Mouse (Mus musculus) intestine, postnatal 0 days (tissue): ENCODE measurements around the gene Fdxr. TPM values are rescaled to one million over a fixed set of nuclear protein-coding genes. Genes with fewer than 3 reads are reported as not detected.
A peak's percentile ranks its signal among the peaks of the same experiment; 100 is the strongest.

ENCODE experiments used
- ATAC-seq: fragments of 200-750 bp; cut with Nextera tagmentation; 2 replicates; pipeline ENCODE4 v1.8.0; 2017; ENCODE audit warnings: mild to moderate bottlenecking, moderate TSS enrichment, moderate library complexity
- H3K27ac ChIP-seq: fragments of 300-500 bp; sonication (generic); 2 replicates; pipeline ENCODE4 v1.5.1; 2014; ENCODE audit warnings: mild to moderate bottlenecking, low read depth, low read length, moderate library complexity
- H3K27me3 ChIP-seq: fragments of 300-500 bp; sonication (generic); replicated peaks from 2 replicates; pipeline ENCODE4 v1.6.1; 2014; ENCODE audit warnings: low read length, mixed read lengths; ENCODE audit not compliant: control insufficient read depth, insufficient read depth
- H3K36me3 ChIP-seq: fragments of 300-500 bp; sonication (generic); 2 replicates; pipeline ENCODE4 v1.6.1; 2014; ENCODE audit warnings: mild to moderate bottlenecking, moderate library complexity; ENCODE audit not compliant: control insufficient read depth, insufficient read depth
- H3K4me1 ChIP-seq: fragments of 300-500 bp; sonication (generic); replicated peaks from 2 replicates; pipeline ENCODE4 v1.6.1; 2014; ENCODE audit warnings: antibody characterized with exemption, low read length, mixed read lengths; ENCODE audit not compliant: control insufficient read depth, insufficient read depth
- H3K4me2 ChIP-seq: fragments of 300-500 bp; sonication (generic); replicated peaks from 2 replicates; pipeline ENCODE4 v1.6.1; 2014; ENCODE audit warnings: low read depth, mild to moderate bottlenecking, moderate library complexity
- H3K4me3 ChIP-seq: fragments of 300-500 bp; sonication (generic); 2 replicates; pipeline ENCODE4 v1.5.1; 2014; ENCODE audit warnings: low read depth, low read length
- H3K9ac ChIP-seq: fragments of 300-500 bp; sonication (generic); 2 replicates; pipeline ENCODE4 v1.6.1; 2014; ENCODE audit warnings: mild to moderate bottlenecking, low read depth, low read length
- H3K9me3 ChIP-seq: fragments of 300-500 bp; sonication (generic); 2 replicates; pipeline ENCODE4 v1.6.1; 2016; ENCODE audit warnings: mixed run types; ENCODE audit not compliant: control insufficient read depth
- CTCF ChIP-seq: sonication (generic); IDR thresholded peaks from 2 replicates; pipeline ENCODE4 v1.5.1; 2016; ENCODE audit warnings: low read depth, mild to moderate bottlenecking, control low read depth, antibody characterized with exemption, moderate library complexity
- WGBS: fragments of 180-500 bp; shearing (Covaris S2); extraction: QIAGEN DNeasy Blood & Tissue Kit; methylation state at CpG from one replicate; pipeline ENCODE4 v1.1.7; 2014; 5-methylcytosine and 5-hydroxymethylcytosine counted together
- polyA plus RNA-seq: library from polyadenylated mRNA; unstranded; fragments of >200 nt; fragmentation: Nextera tagmentation; extraction: Ambion mirVana; gene quantifications from 2 replicates; pipeline ENCODE4 v1.2.1, GENCODE M21; 2015

The Fdxr gene
- polyA plus RNA-seq, 1 experiment from 2014 or later: 8.0 TPM

DNA sequence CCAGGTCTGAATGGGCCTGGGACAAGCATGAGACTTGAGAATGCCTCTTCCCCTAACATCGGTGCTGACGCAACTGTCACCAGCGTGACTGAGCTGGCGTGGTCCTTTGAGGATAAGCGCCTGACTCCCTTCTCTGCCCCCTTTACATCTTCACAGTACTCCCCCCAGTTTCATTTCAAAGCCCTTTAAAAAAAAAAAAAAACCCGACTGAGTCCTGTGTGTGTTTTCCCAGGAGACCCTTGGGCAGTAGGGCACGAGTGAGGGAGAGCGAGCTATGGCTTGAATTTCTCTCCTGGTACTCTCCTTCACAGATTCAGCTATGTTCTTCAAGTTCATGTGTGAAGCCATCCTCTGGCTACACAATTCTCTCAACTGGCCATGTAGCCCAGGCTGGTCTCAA is 21.3 kb upstream of the Fdxr start:
- no peaks in the 10 kb centered on the region for H3K36me3 ChIP-seq
- no peaks in the 10 kb centered on the region for H3K9me3 ChIP-seq
- no peaks in the 10 kb centered on the region; the same call in 1 of the 2 replicates for H3K4me1 ChIP-seq
- H3K4me3 ChIP-seq: no peak overlapping the region
- WGBS: 79% methylated on average over 8 of the region's 8 CpGs
- H3K4me2 ChIP-seq: no peak overlapping the region
- H3K27me3 ChIP-seq: no peaks in the 10 kb centered on the region
- no peak for ATAC-seq
- H3K9ac ChIP-seq: no peak overlapping the region
- H3K27ac ChIP-seq: no peak overlapping the region
- TF ChIP-seq CTCF: no peak

DNA sequence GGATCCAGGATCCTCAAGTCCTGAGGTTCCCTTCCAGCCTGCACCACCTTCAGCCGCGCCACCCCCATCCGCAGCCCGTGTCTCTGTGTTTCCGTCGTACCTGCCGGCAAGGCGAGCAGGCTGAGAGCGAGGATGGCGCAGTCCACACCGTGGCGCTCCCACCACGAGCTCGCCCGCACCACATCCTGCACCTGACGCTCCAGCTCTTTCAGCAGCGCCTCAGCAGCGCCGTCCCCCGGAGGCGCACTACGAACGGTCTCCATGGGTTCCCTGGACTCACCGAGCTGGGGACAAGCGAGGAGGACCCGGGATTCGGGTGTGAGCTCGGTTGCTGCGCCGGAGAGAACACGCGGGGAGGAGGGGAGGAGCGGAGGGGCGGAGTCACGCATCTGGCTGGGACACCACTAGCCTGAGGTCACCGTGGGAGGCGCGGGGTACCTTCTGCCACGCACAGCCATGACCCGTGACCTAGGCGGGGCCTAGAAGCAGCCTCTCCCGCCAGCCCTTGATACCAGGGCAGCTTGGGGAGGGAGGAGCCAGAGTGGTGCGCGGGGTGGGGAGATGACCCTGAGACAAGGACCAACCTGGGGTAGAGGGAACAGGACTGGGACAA is 20.5 kb upstream of the Fdxr start, which contains the start of gene Fads6:
Gene Fads6, minus strand, starts transcription at position 450 of the 613 bp plus-strand sequence.
- peak; percentile 77 for TF ChIP-seq CTCF
- Histone ChIP-seq H3K36me3 (no peaks in the 10 kb centered on the region), H3K27me3 (no peaks in the 10 kb centered on the region), H3K9ac (peak within 1 kb of the TSS; percentile 37), H3K27ac (no peak within 1 kb of the TSS), H3K4me1 (peaks cover 3% of the 10 kb centered on the region; the same call in 1 of the 2 replicates), H3K9me3 (no peaks in the 10 kb centered on the region), H3K4me2 (peak within 1 kb of the TSS; percentile 87), H3K4me3 (peak within 1 kb of the TSS; percentile 40)
- under 1% methylated on average over 44 of the region's 44 CpGs for WGBS
- peak; percentile 46 for ATAC-seq

DNA sequence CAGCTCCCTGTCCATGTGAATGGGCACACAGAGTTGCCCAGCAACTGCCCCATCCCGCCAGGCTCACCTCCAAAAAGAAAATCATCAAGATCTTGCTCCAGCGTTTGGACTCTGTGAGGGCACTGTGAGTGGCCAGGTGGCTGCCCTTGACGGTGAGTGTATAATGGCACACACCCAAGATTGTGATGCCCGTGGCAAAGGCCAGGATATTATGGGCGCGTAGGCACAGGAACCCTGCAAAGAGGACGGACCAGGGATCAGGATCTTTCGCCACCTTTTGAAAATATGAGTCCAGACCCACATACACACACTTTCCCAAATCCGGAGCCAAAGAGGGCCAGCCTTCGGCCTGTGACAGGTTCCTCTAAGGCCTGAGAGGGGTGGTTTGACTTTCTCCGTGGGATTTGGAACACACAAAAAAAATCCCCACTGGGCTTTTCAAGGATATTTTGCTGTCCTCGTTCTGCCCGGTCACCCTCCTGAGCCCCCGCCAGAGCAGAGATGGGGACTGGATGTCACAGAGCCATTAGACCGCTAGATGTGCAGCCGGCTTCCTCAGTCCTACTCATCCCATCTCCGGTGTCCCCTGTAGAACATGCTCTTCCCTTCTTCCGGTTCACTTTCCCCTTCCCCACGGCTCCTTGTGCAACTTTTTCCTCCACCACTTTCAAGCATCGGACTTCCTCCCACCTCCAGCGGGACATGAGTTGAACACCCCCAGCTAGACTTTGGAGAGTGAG is 19.8 kb upstream of the Fdxr start:
- no peaks in the 10 kb centered on the region for H3K9me3 ChIP-seq
- peak overlapping the region; percentile 40 for H3K4me3 ChIP-seq
- no peaks in the 10 kb centered on the region for H3K27me3 ChIP-seq
- 47% methylated on average over 21 of the region's 21 CpGs for WGBS
- peaks cover 3% of the 10 kb centered on the region; the same call in 1 of the 2 replicates for H3K4me1 ChIP-seq
- no peaks in the 10 kb centered on the region for H3K36me3 ChIP-seq
- no peak overlapping the region for H3K27ac ChIP-seq
- no peak overlapping the region for H3K9ac ChIP-seq
- ATAC-seq: no peak
- peak overlapping the region; percentile 87 for H3K4me2 ChIP-seq
- TF ChIP-seq CTCF: no peak

DNA sequence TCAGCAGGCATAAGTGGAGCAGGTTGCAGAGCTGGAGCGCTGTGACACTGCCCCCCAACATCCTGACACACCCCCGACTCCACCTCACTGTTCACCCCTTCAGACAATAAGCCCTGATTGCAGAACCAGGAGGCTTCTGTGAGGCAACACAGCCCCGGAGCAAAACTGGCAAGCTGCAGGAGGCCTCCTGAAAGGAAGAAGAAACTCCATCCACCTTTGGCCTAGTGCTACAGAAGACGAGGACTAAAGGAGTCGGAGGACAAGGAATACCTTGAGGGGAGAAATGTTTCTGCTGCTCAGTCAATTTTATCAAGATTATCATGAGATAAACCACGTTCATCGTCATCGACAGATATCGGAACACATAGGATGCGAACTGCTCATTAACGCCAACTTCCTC is 19.1 kb upstream of the Fdxr start:
- no peak for ATAC-seq
- no peak for TF ChIP-seq CTCF
- Histone ChIP-seq H3K27ac (no peak overlapping the region), H3K4me3 (no peak overlapping the region), H3K4me1 (peaks cover 3% of the 10 kb centered on the region; the same call in 1 of the 2 replicates), H3K36me3 (no peaks in the 10 kb centered on the region), H3K9me3 (no peaks in the 10 kb centered on the region), H3K4me2 (no peak overlapping the region), H3K9ac (no peak overlapping the region), H3K27me3 (no peaks in the 10 kb centered on the region)
- 82% methylated on average over 11 of the region's 11 CpGs for WGBS

DNA sequence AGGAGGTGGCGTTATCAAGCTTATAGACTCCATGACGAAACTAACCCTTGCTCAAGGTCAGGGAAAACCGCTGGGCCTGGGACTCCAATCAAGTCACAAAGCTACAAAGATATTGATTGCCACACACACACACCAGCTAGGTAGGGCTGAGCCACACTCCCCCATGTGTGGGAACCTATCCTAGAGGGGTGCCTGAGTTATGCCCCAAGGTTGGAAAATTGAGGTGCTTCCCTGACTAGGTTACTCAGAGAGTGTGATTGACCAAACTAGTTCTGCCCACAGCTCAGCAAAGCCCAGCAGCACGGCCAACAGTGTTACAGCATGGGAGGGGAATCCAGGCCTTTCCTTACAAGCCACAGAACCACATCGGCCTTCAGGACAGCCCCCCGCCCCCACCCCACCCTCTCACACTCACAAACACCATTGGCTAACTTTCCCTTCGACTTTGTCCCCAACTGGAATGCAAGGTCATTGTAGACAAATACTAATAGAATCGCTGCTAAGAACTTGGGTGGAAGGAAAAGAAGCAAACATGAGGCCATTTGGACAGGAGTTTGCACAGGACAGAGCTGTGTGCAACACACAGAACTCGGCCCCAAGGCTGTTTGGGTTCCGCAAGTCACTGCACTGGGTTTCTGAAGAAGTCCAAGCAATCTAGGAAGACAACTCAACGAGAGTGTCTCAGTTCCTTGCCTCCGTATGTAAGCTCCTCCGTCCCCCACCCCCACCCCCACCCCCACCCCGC is 16.0 kb upstream of the Fdxr start:
- Histone ChIP-seq H3K9ac (no peak overlapping the region), H3K4me3 (no peak overlapping the region), H3K4me1 (peaks cover 3% of the 10 kb centered on the region; the same call in 1 of the 2 replicates), H3K9me3 (no peaks in the 10 kb centered on the region), H3K36me3 (no peaks in the 10 kb centered on the region), H3K27me3 (no peaks in the 10 kb centered on the region), H3K27ac (peak overlapping the region; percentile 54; the same call in 1 of the 2 replicates), H3K4me2 (no peak overlapping the region)
- WGBS: 37% methylated on average over 14 of the region's 14 CpGs
- ATAC-seq: peak; percentile 48; the same call in 1 of the 2 replicates
- no peak for TF ChIP-seq CTCF

DNA sequence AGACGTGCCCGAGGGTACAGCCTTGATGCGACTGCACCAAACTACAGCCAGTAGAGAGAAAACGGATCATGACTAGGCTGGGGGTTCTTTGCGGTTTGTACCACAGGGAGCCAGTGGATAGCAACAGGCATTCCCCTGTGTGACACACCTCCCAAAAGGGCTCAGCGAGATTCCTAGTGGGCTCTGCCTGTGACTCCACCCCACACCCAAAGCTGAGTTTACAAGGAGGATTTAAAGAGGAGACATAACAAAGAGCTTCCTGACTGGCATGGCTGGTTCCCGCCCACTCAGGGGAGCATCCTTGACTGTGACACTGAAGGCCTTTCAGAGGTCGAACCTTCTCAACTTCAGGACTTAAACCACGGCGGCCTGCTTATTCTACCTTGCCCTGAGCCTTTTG is 14.7 kb upstream of the Fdxr start:
- Histone ChIP-seq H3K4me3 (no peak overlapping the region), H3K27ac (no peak overlapping the region), H3K27me3 (no peaks in the 10 kb centered on the region), H3K4me1 (0 out of 2 replicates have a peak, but pooled peaks cover 3% of the 10 kb centered on the region), H3K36me3 (no peaks in the 10 kb centered on the region), H3K4me2 (no peak overlapping the region), H3K9ac (no peak overlapping the region), H3K9me3 (no peaks in the 10 kb centered on the region)
- ATAC-seq: no peak
- WGBS: 73% methylated on average over 10 of the region's 10 CpGs
- TF ChIP-seq CTCF: no peak
